Mouse (Mus musculus): Measurements from ENCODE around the gene Sirpa.

The Sirpa gene

GRCm38 (mm10) chr2:129592459-129593140, at the start of gene Sirpa:
Gene Sirpa, plus strand, starts transcription at chr2:129592835.
- Histone ChIP-seq H3K27me3 (ENCODE audit: insufficient read depth, low read length) (peaks cover 67% of the 10 kb centered on the region), H3K4me1 (replicated peaks; ENCODE audit: low read depth, low read length) (peaks cover 39% of the 10 kb centered on the region), H3K36me3 (ENCODE audit: insufficient read depth, low read length) (no peaks in the 10 kb centered on the region)

DNA sequence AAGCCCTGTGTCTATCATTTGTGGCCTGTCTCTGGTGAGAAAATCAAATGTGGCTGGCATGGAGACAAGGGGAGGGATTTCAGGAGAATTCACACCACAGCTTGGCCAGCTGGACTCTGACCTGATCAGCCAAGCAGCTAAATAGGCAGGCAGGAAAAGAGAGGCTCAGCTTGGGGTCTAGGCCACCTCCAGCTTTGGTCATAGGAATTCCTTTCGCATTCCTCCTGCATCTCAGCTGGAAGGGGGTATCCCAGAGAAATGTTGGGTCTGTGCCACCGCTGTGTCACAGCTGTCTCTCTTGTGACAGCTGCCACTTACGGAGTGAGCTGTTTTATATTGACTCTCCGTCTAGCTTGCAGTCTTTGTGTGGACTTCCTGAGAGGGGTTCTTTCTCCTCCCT, 48.2 kb upstream of the Sirpa start:
- TF ChIP-seq NANOG (IDR thresholded peaks at IDR 0.05; ENCODE audit: borderline replicate concordance, low read length) (no peak), POU5F1 (IDR thresholded peaks at IDR 0.05; ENCODE audit: borderline replicate concordance, low read length) (no peak), CTCF (conservative IDR thresholded peaks at IDR 0.05; ENCODE audit: low read length) (no peak)
- Histone ChIP-seq H3K27me3 (ENCODE audit: insufficient read depth, low read length) (no peaks in the 10 kb centered on the region), H3K4me1 (replicated peaks; ENCODE audit: low read depth, low read length) (no peaks in the 10 kb centered on the region), H3K36me3 (ENCODE audit: insufficient read depth, low read length) (no peaks in the 10 kb centered on the region), H3K9me3 (ENCODE audit: low read length) (no peaks in the 10 kb centered on the region), H3K4me3 (replicated peaks; ENCODE audit: low read length) (no peak overlapping the region)

More at GRCm38 (mm10) chr2:129592459-129593140, at the start of gene Sirpa:
- no peaks in the 10 kb centered on the region for H3K9me3 ChIP-seq (ENCODE audit: low read length)
- TF ChIP-seq NANOG (IDR thresholded peaks at IDR 0.05; ENCODE audit: borderline replicate concordance, low read length), result no peak
- no peak for TF ChIP-seq POU5F1 (IDR thresholded peaks at IDR 0.05; ENCODE audit: borderline replicate concordance, low read length)
- TF ChIP-seq CTCF (conservative IDR thresholded peaks at IDR 0.05; ENCODE audit: low read length), result no peak
- peak within 1 kb of the TSS; percentile 87 for H3K4me3 ChIP-seq (replicated peaks; ENCODE audit: low read length)

GRCm38 (mm10) chr2:129544919-129545318, 47.7 kb upstream of the Sirpa start:
- TF ChIP-seq CTCF (conservative IDR thresholded peaks at IDR 0.05; ENCODE audit: low read length) (no peak), POU5F1 (IDR thresholded peaks at IDR 0.05; ENCODE audit: borderline replicate concordance, low read length) (no peak), NANOG (IDR thresholded peaks at IDR 0.05; ENCODE audit: borderline replicate concordance, low read length) (no peak)
- H3K36me3 ChIP-seq (ENCODE audit: insufficient read depth, low read length), result no peaks in the 10 kb centered on the region
- no peaks in the 10 kb centered on the region for H3K27me3 ChIP-seq (ENCODE audit: insufficient read depth, low read length)
- H3K4me1 ChIP-seq (replicated peaks; ENCODE audit: low read depth, low read length), result no peaks in the 10 kb centered on the region
- H3K4me3 ChIP-seq (replicated peaks; ENCODE audit: low read length), result no peak overlapping the region
- H3K9me3 ChIP-seq (ENCODE audit: low read length), result no peaks in the 10 kb centered on the region

GRCm38 (mm10) chr2:129545596-129545995, 47.0 kb upstream of the Sirpa start:
- H3K36me3 ChIP-seq (ENCODE audit: insufficient read depth, low read length), result no peaks in the 10 kb centered on the region
- no peaks in the 10 kb centered on the region for H3K27me3 ChIP-seq (ENCODE audit: insufficient read depth, low read length)
- TF ChIP-seq POU5F1 (IDR thresholded peaks at IDR 0.05; ENCODE audit: borderline replicate concordance, low read length) (no peak), NANOG (IDR thresholded peaks at IDR 0.05; ENCODE audit: borderline replicate concordance, low read length) (no peak), CTCF (conservative IDR thresholded peaks at IDR 0.05; ENCODE audit: low read length) (no peak)
- peaks cover under 1% of the 10 kb centered on the region; the same call in 1 of the 2 replicates for H3K4me1 ChIP-seq (replicated peaks; ENCODE audit: low read depth, low read length)
- no peaks in the 10 kb centered on the region for H3K9me3 ChIP-seq (ENCODE audit: low read length)
- no peak overlapping the region for H3K4me3 ChIP-seq (replicated peaks; ENCODE audit: low read length)

DNA sequence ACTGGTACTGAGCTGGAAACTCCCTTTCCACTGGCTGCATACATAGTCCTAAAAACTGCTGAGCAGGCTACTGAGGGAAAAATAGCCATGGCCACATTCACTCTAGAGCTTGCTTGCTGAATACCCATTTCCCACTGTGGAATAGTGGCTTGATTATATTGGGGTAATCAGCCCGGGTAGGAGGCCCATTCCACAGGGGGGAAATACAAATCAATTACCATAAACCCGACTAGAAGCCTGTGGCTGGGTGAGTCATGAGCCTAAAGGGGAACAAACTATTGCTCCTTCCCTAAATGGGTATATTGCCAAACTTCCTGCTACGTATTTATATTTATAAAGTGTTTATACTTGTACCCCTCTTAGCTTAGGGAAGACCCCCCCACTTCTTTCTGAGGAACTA, 45.9 kb upstream of the Sirpa start:
- TF ChIP-seq CTCF (conservative IDR thresholded peaks at IDR 0.05; ENCODE audit: low read length) (no peak), POU5F1 (IDR thresholded peaks at IDR 0.05; ENCODE audit: borderline replicate concordance, low read length) (no peak), NANOG (IDR thresholded peaks at IDR 0.05; ENCODE audit: borderline replicate concordance, low read length) (no peak)
- Histone ChIP-seq H3K4me3 (replicated peaks; ENCODE audit: low read length) (no peak overlapping the region), H3K36me3 (ENCODE audit: insufficient read depth, low read length) (no peaks in the 10 kb centered on the region), H3K27me3 (ENCODE audit: insufficient read depth, low read length) (no peaks in the 10 kb centered on the region), H3K9me3 (ENCODE audit: low read length) (no peaks in the 10 kb centered on the region), H3K4me1 (replicated peaks; ENCODE audit: low read depth, low read length) (peaks cover 4% of the 10 kb centered on the region; the same call in 1 of the 2 replicates)

- no peaks in the 10 kb centered on the region for H3K27me3 ChIP-seq (ENCODE audit: insufficient read depth, low read length)
- no peaks in the 10 kb centered on the region for H3K9me3 ChIP-seq (ENCODE audit: low read length)
- TF ChIP-seq CTCF (conservative IDR thresholded peaks at IDR 0.05; ENCODE audit: low read length) (no peak), NANOG (IDR thresholded peaks at IDR 0.05; ENCODE audit: borderline replicate concordance, low read length) (no peak), POU5F1 (IDR thresholded peaks at IDR 0.05; ENCODE audit: borderline replicate concordance, low read length) (no peak)
- H3K4me1 ChIP-seq (replicated peaks; ENCODE audit: low read depth, low read length), result peaks cover 4% of the 10 kb centered on the region; the same call in 1 of the 2 replicates
- H3K36me3 ChIP-seq (ENCODE audit: insufficient read depth, low read length), result no peaks in the 10 kb centered on the region
- no peak overlapping the region for H3K4me3 ChIP-seq (replicated peaks; ENCODE audit: low read length)
Observed at GRCm38 (mm10) chr2:129549537-129550135, 43.0 kb upstream of the Sirpa start.

- Histone ChIP-seq H3K27me3 (ENCODE audit: insufficient read depth, low read length) (no peaks in the 10 kb centered on the region), H3K36me3 (ENCODE audit: insufficient read depth, low read length) (no peaks in the 10 kb centered on the region), H3K4me3 (replicated peaks; ENCODE audit: low read length) (no peak overlapping the region), H3K9me3 (ENCODE audit: low read length) (no peaks in the 10 kb centered on the region), H3K4me1 (replicated peaks; ENCODE audit: low read depth, low read length) (peaks cover 4% of the 10 kb centered on the region; the same call in 1 of the 2 replicates)
- TF ChIP-seq POU5F1 (IDR thresholded peaks at IDR 0.05; ENCODE audit: borderline replicate concordance, low read length), result no peak
- TF ChIP-seq CTCF (conservative IDR thresholded peaks at IDR 0.05; ENCODE audit: low read length), result no peak
- no peak for TF ChIP-seq NANOG (IDR thresholded peaks at IDR 0.05; ENCODE audit: borderline replicate concordance, low read length)
Observed at GRCm38 (mm10) chr2:129550781-129551180, 41.9 kb upstream of the Sirpa start.

DNA sequence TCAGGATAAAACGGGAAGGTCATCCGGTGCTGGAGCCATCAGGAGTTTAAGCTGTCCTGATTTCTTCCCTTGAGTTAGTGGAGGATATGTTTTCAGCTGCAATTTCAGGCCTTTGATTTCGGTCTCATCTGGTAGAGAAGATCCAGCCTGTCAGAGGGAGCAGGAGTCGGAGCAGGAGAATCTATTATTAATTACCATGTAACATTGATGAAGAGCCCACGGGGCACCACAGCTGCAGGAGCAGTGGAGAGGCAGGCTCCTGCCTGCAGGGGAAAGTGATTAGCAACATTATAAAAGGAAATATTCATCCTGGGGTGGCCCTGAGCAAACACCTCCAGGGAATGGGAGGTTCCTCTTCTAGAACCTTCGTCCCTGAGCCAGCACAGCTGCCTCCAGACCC, 36.6 kb upstream of the Sirpa start:
- no peak for TF ChIP-seq CTCF (conservative IDR thresholded peaks at IDR 0.05; ENCODE audit: low read length)
- TF ChIP-seq POU5F1 (IDR thresholded peaks at IDR 0.05; ENCODE audit: borderline replicate concordance, low read length), result no peak
- no peak for TF ChIP-seq NANOG (IDR thresholded peaks at IDR 0.05; ENCODE audit: borderline replicate concordance, low read length)
- no peaks in the 10 kb centered on the region for H3K36me3 ChIP-seq (ENCODE audit: insufficient read depth, low read length)
- no peaks in the 10 kb centered on the region for H3K4me1 ChIP-seq (replicated peaks; ENCODE audit: low read depth, low read length)
- no peaks in the 10 kb centered on the region for H3K27me3 ChIP-seq (ENCODE audit: insufficient read depth, low read length)
- peaks cover 6% of the 10 kb centered on the region for H3K9me3 ChIP-seq (ENCODE audit: low read length)
- no peak overlapping the region for H3K4me3 ChIP-seq (replicated peaks; ENCODE audit: low read length)
